Mouse (Mus musculus) forebrain, embryonic 11.5 days (tissue): ENCODE measurements around the gene Mapk9. TPM values are rescaled to one million over a fixed set of nuclear protein-coding genes. Genes with fewer than 3 reads are reported as not detected.
"Not testable (repeated sequence)": the region's sequence is repeated elsewhere in the genome, so short reads cannot be mapped to it uniquely, and the experiment has no call there.

ENCODE experiments used
- ATAC-seq: fragments of 200-750 bp; cut with Nextera tagmentation; replicated peaks from 2 replicates; pipeline ENCODE4 v1.8.0; 2017; ENCODE audit warnings: moderate TSS enrichment; ENCODE audit not compliant: low FRiP score
- DNase-seq: peaks from one replicate; pipeline ENCODE4 v3.0.0-alpha.2; 2017; ENCODE audit warnings: low spot score
- H3K27ac ChIP-seq: fragments of 300-500 bp; sonication (generic); 2 replicates; pipeline ENCODE4 v1.5.1; 2014; ENCODE audit warnings: low read depth, low read length
- H3K27me3 ChIP-seq: fragments of 300-500 bp; sonication (generic); 2 replicates; pipeline ENCODE4 v1.6.1; 2014; ENCODE audit warnings: mild to moderate bottlenecking, low read length, mixed read lengths; ENCODE audit not compliant: control insufficient read depth, insufficient read depth
- H3K36me3 ChIP-seq: fragments of 300-500 bp; sonication (generic); 2 replicates; pipeline ENCODE4 v1.6.1; 2014; ENCODE audit warnings: mild to moderate bottlenecking, low read length, moderate library complexity, mixed read lengths; ENCODE audit not compliant: control insufficient read depth, insufficient read depth
- H3K4me1 ChIP-seq: fragments of 300-500 bp; sonication (generic); replicated peaks from 2 replicates; pipeline ENCODE4 v1.6.1; 2014; ENCODE audit warnings: low read length, mixed read lengths; ENCODE audit not compliant: control insufficient read depth, insufficient read depth
- H3K4me2 ChIP-seq: fragments of 300-500 bp; sonication (generic); 2 replicates; pipeline ENCODE4 v1.6.1; 2014; ENCODE audit warnings: low read depth, mild to moderate bottlenecking, low read length, moderate library complexity, mixed read lengths; ENCODE audit not compliant: severe bottlenecking
- H3K4me3 ChIP-seq: fragments of 300-500 bp; sonication (generic); 2 replicates; pipeline ENCODE4 v1.5.1; 2014; ENCODE audit warnings: low read depth, low read length
- H3K9ac ChIP-seq: fragments of 300-500 bp; sonication (generic); 2 replicates; pipeline ENCODE4 v1.6.1; 2014; ENCODE audit warnings: low read length
- H3K9me3 ChIP-seq: fragments of 300-500 bp; sonication (generic); 2 replicates; pipeline ENCODE4 v1.6.1; 2016; ENCODE audit warnings: low read length, mixed read lengths; ENCODE audit not compliant: control insufficient read depth
- WGBS: fragments of 180-500 bp; shearing (Covaris S2); extraction: QIAGEN DNeasy Blood & Tissue Kit; methylation state at CpG from one replicate; pipeline ENCODE4 v1.1.7; 2014; 5-methylcytosine and 5-hydroxymethylcytosine counted together
- polyA plus RNA-seq: library from polyadenylated mRNA; unstranded; fragments of >200 nt; fragmentation: Nextera tagmentation; extraction: Ambion mirVana; gene quantifications from 2 replicates; pipeline ENCODE4 v1.2.1, GENCODE M21; 2014

Gene Mapk9
- 41.4 and 42.9 TPM in 2 replicates for polyA plus RNA-seq

- ATAC-seq (peak; percentile 99), DNase-seq (peak; percentile 99)
- Histone ChIP-seq H3K9me3 (no peaks in the 10 kb centered on the region), H3K4me1 (peaks cover 4% of the 10 kb centered on the region; the same call in 1 of the 2 replicates), H3K4me2 (peak within 1 kb of the TSS; percentile 95), H3K4me3 (peak within 1 kb of the TSS; percentile 87), H3K36me3 (no peaks in the 10 kb centered on the region; the same call in 1 of the 2 replicates), H3K27me3 (no peaks in the 10 kb centered on the region), H3K27ac (peak within 1 kb of the TSS; percentile 50), H3K9ac (peak within 1 kb of the TSS; percentile 86)
- under 1% methylated on average over 56 of the region's 68 CpGs for WGBS
Observed at GRCm38 (mm10) chr11:49846401-49847070, at the start of gene Mapk9. Gene Mapk9 (plus strand): TSS chr11:49846751.

GRCm38 (mm10) chr11:49798931-49799330 lies 47.6 kb upstream of the Mapk9 start:
- no peaks in the 10 kb centered on the region; the same call in 1 of the 2 replicates for H3K27me3 ChIP-seq
- no peak for DNase-seq
- WGBS = 95% methylated on average over 6 of the region's 6 CpGs
- no peaks in the 10 kb centered on the region for H3K36me3 ChIP-seq
- H3K4me3 ChIP-seq = no peak overlapping the region
- H3K9me3 ChIP-seq = no peaks in the 10 kb centered on the region
- H3K4me2 ChIP-seq = no peak overlapping the region
- no peak for ATAC-seq
- H3K9ac ChIP-seq = no peak overlapping the region
- no peak overlapping the region for H3K27ac ChIP-seq
- H3K4me1 ChIP-seq = 0 out of 2 replicates have a peak, but pooled peaks cover 3% of the 10 kb centered on the region

GRCm38 (mm10) chr11:49801516-49801915 lies 45.0 kb upstream of the Mapk9 start:
- H3K27me3 ChIP-seq = no peaks in the 10 kb centered on the region
- no peak overlapping the region for H3K4me3 ChIP-seq
- H3K4me2 ChIP-seq = no peak overlapping the region
- no peak for DNase-seq
- no peak overlapping the region for H3K27ac ChIP-seq
- H3K4me1 ChIP-seq = no peaks in the 10 kb centered on the region
- no peaks in the 10 kb centered on the region for H3K36me3 ChIP-seq
- 86% methylated on average over 4 of the region's 4 CpGs for WGBS
- no peaks in the 10 kb centered on the region for H3K9me3 ChIP-seq
- ATAC-seq = no peak
- no peak overlapping the region for H3K9ac ChIP-seq

- H3K27ac ChIP-seq = no peak overlapping the region
- H3K4me2 ChIP-seq = no peak overlapping the region
- ATAC-seq (no peak), DNase-seq (no peak)
- no peaks in the 10 kb centered on the region for H3K27me3 ChIP-seq
- H3K9me3 ChIP-seq = no peaks in the 10 kb centered on the region
- no peaks in the 10 kb centered on the region for H3K36me3 ChIP-seq
- 99% methylated on average over 4 of the region's 4 CpGs for WGBS
- no peaks in the 10 kb centered on the region for H3K4me1 ChIP-seq
- no peak overlapping the region for H3K4me3 ChIP-seq
- H3K9ac ChIP-seq = no peak overlapping the region
Observed at GRCm38 (mm10) chr11:49803801-49804200, 42.8 kb upstream of the Mapk9 start.

GRCm38 (mm10) chr11:49806218-49806617 lies 40.3 kb upstream of the Mapk9 start:
- H3K4me1 ChIP-seq = no peaks in the 10 kb centered on the region
- no peak for ATAC-seq

GRCm38 (mm10) chr11:49808946-49809345 lies 37.6 kb upstream of the Mapk9 start:
- Histone ChIP-seq H3K36me3 (no peaks in the 10 kb centered on the region), H3K4me1 (no peaks in the 10 kb centered on the region), H3K4me2 (no peak overlapping the region), H3K27ac (no peak overlapping the region), H3K9ac (no peak overlapping the region), H3K27me3 (no peaks in the 10 kb centered on the region), H3K4me3 (no peak overlapping the region), H3K9me3 (no peaks in the 10 kb centered on the region)
- DNase-seq (no peak), ATAC-seq (no peak)
- 92% methylated on average over 9 of the region's 9 CpGs for WGBS

More at GRCm38 (mm10) chr11:49806218-49806617, 40.3 kb upstream of the Mapk9 start:
- no peaks in the 10 kb centered on the region for H3K36me3 ChIP-seq
- H3K27me3 ChIP-seq = no peaks in the 10 kb centered on the region
- H3K27ac ChIP-seq = no peak overlapping the region
- no peak overlapping the region for H3K9ac ChIP-seq
- 15% methylated on average over 3 of the region's 3 CpGs for WGBS
- no peak for DNase-seq
- H3K4me3 ChIP-seq = no peak overlapping the region
- no peak overlapping the region for H3K4me2 ChIP-seq
- no peaks in the 10 kb centered on the region for H3K9me3 ChIP-seq

- H3K27ac ChIP-seq, H3K4me2 ChIP-seq, DNase-seq, H3K9me3 ChIP-seq, ATAC-seq, H3K4me3 ChIP-seq, H3K9ac ChIP-seq, H3K4me1 ChIP-seq, H3K36me3 ChIP-seq, H3K27me3 ChIP-seq: not testable (repeated sequence)
- 85% methylated on average over 7 of the region's 7 CpGs for WGBS
Observed at GRCm38 (mm10) chr11:49810696-49811095, 35.9 kb upstream of the Mapk9 start.

- H3K4me3 ChIP-seq = no peak overlapping the region
- no peak overlapping the region for H3K4me2 ChIP-seq
- H3K36me3 ChIP-seq = no peaks in the 10 kb centered on the region
- ATAC-seq = no peak
- no peaks in the 10 kb centered on the region for H3K4me1 ChIP-seq
- H3K9ac ChIP-seq = no peak overlapping the region
- no peak overlapping the region for H3K27ac ChIP-seq
- 92% methylated on average over 8 of the region's 8 CpGs for WGBS
- H3K27me3 ChIP-seq = no peaks in the 10 kb centered on the region
- no peaks in the 10 kb centered on the region for H3K9me3 ChIP-seq
- DNase-seq = no peak
Observed at GRCm38 (mm10) chr11:49811099-49811541, 35.4 kb upstream of the Mapk9 start.

GRCm38 (mm10) chr11:49811879-49812278 lies 34.7 kb upstream of the Mapk9 start:
- Histone ChIP-seq H3K9me3 (no peaks in the 10 kb centered on the region), H3K36me3 (no peaks in the 10 kb centered on the region), H3K4me3 (no peak overlapping the region), H3K4me1 (no peaks in the 10 kb centered on the region), H3K9ac (no peak overlapping the region), H3K27ac (no peak overlapping the region), H3K27me3 (no peaks in the 10 kb centered on the region), H3K4me2 (no peak overlapping the region)
- ATAC-seq = no peak
- DNase-seq = no peak
- WGBS = 89% methylated on average over 8 of the region's 8 CpGs
